Mouse (Mus musculus) lung, adult 2 months (tissue): ENCODE data around the gene Plxnd1.

Experiments used
- CTCF ChIP-seq: fragments of 200-500 bp; IDR thresholded peaks from 2 replicates; pipeline ENCODE4 v1.5.1; 2011; ENCODE audit warnings: mild to moderate bottlenecking, low read length, control low read depth; ENCODE audit not compliant: insufficient read depth
- POLR2A ChIP-seq: fragments of 200-500 bp; IDR thresholded peaks from 2 replicates; pipeline ENCODE4 v1.6.1; 2011; ENCODE audit warnings: low read depth, mild to moderate bottlenecking, control low read depth, low read length, borderline replicate concordance; ENCODE audit errors: extremely low read depth

DNA sequence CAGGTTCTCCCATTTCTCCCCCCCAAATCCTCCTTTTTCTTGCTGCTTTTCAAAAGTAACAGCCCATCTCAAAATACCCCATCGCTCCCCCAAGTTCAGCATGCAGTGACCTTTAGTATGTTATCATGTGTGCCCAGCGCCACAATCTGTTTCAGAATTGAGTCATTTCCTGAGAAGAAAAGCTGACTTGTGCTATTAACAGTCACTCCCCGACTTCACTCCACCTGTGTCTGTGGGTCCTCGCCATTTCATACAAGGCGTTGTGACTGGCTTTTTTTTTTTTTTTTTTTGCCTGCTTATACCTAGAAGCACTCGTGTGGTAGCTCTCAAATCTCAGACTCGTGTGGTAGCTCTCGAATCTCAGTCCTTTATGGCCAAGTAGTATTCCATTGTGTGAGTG lies 49.2 kb downstream of the Plxnd1 start:
- TF ChIP-seq CTCF, result no peak
- TF ChIP-seq POLR2A, result no peak
